Mouse (Mus musculus) lung, postnatal 14 days (tissue): ENCODE results near the gene Bap1.

Experiments used
- DNase-seq: peaks from one replicate; pipeline ENCODE4 v3.0.0; 2021

Bap1 gene

GRCm38 (mm10) chr14:31251084-31251604 lies at the start of gene Bap1, which contains the start of gene Phf7:
Gene Bap1, plus strand, starts transcription at chr14:31251450.
Gene Phf7, minus strand, starts transcription at chr14:31251317.
- DNase-seq, result peak; percentile 97

GRCm38 (mm10) chr14:31204844-31205243 lies 46.4 kb upstream of the Bap1 start:
- no peak for DNase-seq

GRCm38 (mm10) chr14:31205244-31205561 lies 46.0 kb upstream of the Bap1 start:
- no peak for DNase-seq

- DNase-seq, result peak; percentile 59
Observed at GRCm38 (mm10) chr14:31205562-31206467, 45.4 kb upstream of the Bap1 start.

- peak; percentile 97 for DNase-seq
Observed at GRCm38 (mm10) chr14:31206472-31206981, 44.7 kb upstream of the Bap1 start.

GRCm38 (mm10) chr14:31207070-31207830 lies 44.0 kb upstream of the Bap1 start:
- peak; percentile 23 for DNase-seq

GRCm38 (mm10) chr14:31208084-31208483 lies 43.2 kb upstream of the Bap1 start, which contains the start of gene Tnnc1:
Gene Tnnc1, plus strand, starts transcription at chr14:31208312.
- DNase-seq, result no peak

GRCm38 (mm10) chr14:31209133-31209557 lies 42.1 kb upstream of the Bap1 start:
- DNase-seq, result no peak

GRCm38 (mm10) chr14:31211854-31212253 lies 39.4 kb upstream of the Bap1 start:
- no peak for DNase-seq

- DNase-seq, result no peak
Observed at GRCm38 (mm10) chr14:31212499-31212898, 38.8 kb upstream of the Bap1 start.

- no peak for DNase-seq
Observed at GRCm38 (mm10) chr14:31213868-31214267, 37.4 kb upstream of the Bap1 start.

GRCm38 (mm10) chr14:31214684-31215083 lies 36.6 kb upstream of the Bap1 start:
- no peak for DNase-seq

GRCm38 (mm10) chr14:31215157-31216002 lies 35.9 kb upstream of the Bap1 start:
- DNase-seq, result peak; percentile 83

- DNase-seq, result no peak
Observed at GRCm38 (mm10) chr14:31216846-31217245, 34.4 kb upstream of the Bap1 start, which contains the start of gene Nisch. Gene Nisch, minus strand, starts transcription at chr14:31216946.

- peak; percentile 82 for DNase-seq
Observed at GRCm38 (mm10) chr14:31217666-31218065, 33.6 kb upstream of the Bap1 start, which contains the start of gene Sema3g. Gene Sema3g, plus strand, starts transcription at chr14:31217860.

GRCm38 (mm10) chr14:31226978-31227377 lies 24.3 kb upstream of the Bap1 start:
- peak; percentile 55 for DNase-seq

GRCm38 (mm10) chr14:31228234-31228633 lies 23.0 kb upstream of the Bap1 start:
- peak; percentile 67 for DNase-seq

GRCm38 (mm10) chr14:31230442-31230841 lies 20.8 kb upstream of the Bap1 start:
- no peak for DNase-seq

GRCm38 (mm10) chr14:31232404-31233069 lies 18.7 kb upstream of the Bap1 start:
- no peak for DNase-seq

- peak; percentile 64 for DNase-seq
Observed at GRCm38 (mm10) chr14:31233070-31233995, 17.9 kb upstream of the Bap1 start.
